Mouse (Mus musculus) intestine, postnatal 0 days (tissue): Measurements from ENCODE around the gene Ankfn1. TPM values are rescaled to one million over a fixed set of nuclear protein-coding genes. Genes with fewer than 3 reads are reported as not detected.

Source experiments
- ATAC-seq: fragments of 200-750 bp; cut with Nextera tagmentation; 2 replicates; pipeline ENCODE4 v1.8.0; 2017; ENCODE audit warnings: mild to moderate bottlenecking, moderate TSS enrichment, moderate library complexity
- H3K27ac ChIP-seq: fragments of 300-500 bp; sonication (generic); 2 replicates; pipeline ENCODE4 v1.5.1; 2014; ENCODE audit warnings: mild to moderate bottlenecking, low read depth, low read length, moderate library complexity
- H3K27me3 ChIP-seq: fragments of 300-500 bp; sonication (generic); replicated peaks from 2 replicates; pipeline ENCODE4 v1.6.1; 2014; ENCODE audit warnings: low read length, mixed read lengths; ENCODE audit not compliant: control insufficient read depth, insufficient read depth
- H3K36me3 ChIP-seq: fragments of 300-500 bp; sonication (generic); 2 replicates; pipeline ENCODE4 v1.6.1; 2014; ENCODE audit warnings: mild to moderate bottlenecking, moderate library complexity; ENCODE audit not compliant: control insufficient read depth, insufficient read depth
- H3K4me1 ChIP-seq: fragments of 300-500 bp; sonication (generic); replicated peaks from 2 replicates; pipeline ENCODE4 v1.6.1; 2014; ENCODE audit warnings: antibody characterized with exemption, low read length, mixed read lengths; ENCODE audit not compliant: control insufficient read depth, insufficient read depth
- H3K4me2 ChIP-seq: fragments of 300-500 bp; sonication (generic); replicated peaks from 2 replicates; pipeline ENCODE4 v1.6.1; 2014; ENCODE audit warnings: low read depth, mild to moderate bottlenecking, moderate library complexity
- H3K4me3 ChIP-seq: fragments of 300-500 bp; sonication (generic); 2 replicates; pipeline ENCODE4 v1.5.1; 2014; ENCODE audit warnings: low read depth, low read length
- H3K9ac ChIP-seq: fragments of 300-500 bp; sonication (generic); 2 replicates; pipeline ENCODE4 v1.6.1; 2014; ENCODE audit warnings: mild to moderate bottlenecking, low read depth, low read length
- H3K9me3 ChIP-seq: fragments of 300-500 bp; sonication (generic); 2 replicates; pipeline ENCODE4 v1.6.1; 2016; ENCODE audit warnings: mixed run types; ENCODE audit not compliant: control insufficient read depth
- CTCF ChIP-seq: sonication (generic); IDR thresholded peaks from 2 replicates; pipeline ENCODE4 v1.5.1; 2016; ENCODE audit warnings: low read depth, mild to moderate bottlenecking, control low read depth, antibody characterized with exemption, moderate library complexity
- WGBS: fragments of 180-500 bp; shearing (Covaris S2); extraction: QIAGEN DNeasy Blood & Tissue Kit; methylation state at CpG from one replicate; pipeline ENCODE4 v1.1.7; 2014; 5-methylcytosine and 5-hydroxymethylcytosine counted together
- polyA plus RNA-seq: library from polyadenylated mRNA; unstranded; fragments of >200 nt; fragmentation: Nextera tagmentation; extraction: Ambion mirVana; gene quantifications from 2 replicates; pipeline ENCODE4 v1.2.1, GENCODE M21; 2015

The Ankfn1 gene
- polyA plus RNA-seq, 1 experiment from 2014 or later, result not detected

GRCm38 (mm10) chr11:89574269-89574838 lies 203.1 kb downstream of the Ankfn1 start:
- Histone ChIP-seq H3K4me1 (no peaks in the 10 kb centered on the region), H3K4me3 (no peak overlapping the region), H3K9me3 (no peaks in the 10 kb centered on the region), H3K27ac (no peak overlapping the region), H3K36me3 (no peaks in the 10 kb centered on the region), H3K9ac (no peak overlapping the region), H3K27me3 (no peaks in the 10 kb centered on the region), H3K4me2 (no peak overlapping the region)
- 69% methylated on average over 11 of the region's 11 CpGs for whole genome bisulfite sequencing
- ATAC-seq, result no peak
- TF ChIP-seq CTCF, result no peak

GRCm38 (mm10) chr11:89569391-89570145 lies 207.9 kb downstream of the Ankfn1 start:
- Histone ChIP-seq H3K36me3 (no peaks in the 10 kb centered on the region), H3K4me3 (no peak overlapping the region), H3K27me3 (no peaks in the 10 kb centered on the region), H3K4me2 (no peak overlapping the region), H3K9ac (no peak overlapping the region), H3K4me1 (no peaks in the 10 kb centered on the region), H3K9me3 (no peaks in the 10 kb centered on the region), H3K27ac (no peak overlapping the region)
- no peak for ATAC-seq
- no peak for TF ChIP-seq CTCF
- 68% methylated on average over 11 of the region's 11 CpGs for WGBS

- WGBS, result 90% methylated on average over 4 of the region's 4 CpGs
- Histone ChIP-seq H3K4me2 (no peak overlapping the region), H3K9ac (no peak overlapping the region), H3K4me1 (no peaks in the 10 kb centered on the region), H3K27ac (no peak overlapping the region), H3K4me3 (no peak overlapping the region), H3K9me3 (no peaks in the 10 kb centered on the region), H3K27me3 (no peaks in the 10 kb centered on the region), H3K36me3 (no peaks in the 10 kb centered on the region)
- no peak for ATAC-seq
- no peak for TF ChIP-seq CTCF
Observed at GRCm38 (mm10) chr11:89568246-89568645, 209.2 kb downstream of the Ankfn1 start.

GRCm38 (mm10) chr11:89551441-89551840 lies 226.0 kb downstream of the Ankfn1 start:
- WGBS, result 83% methylated on average over 11 of the region's 11 CpGs
- TF ChIP-seq CTCF, result no peak
- no peak overlapping the region for H3K4me2 ChIP-seq
- H3K9ac ChIP-seq, result no peak overlapping the region
- H3K27ac ChIP-seq, result no peak overlapping the region
- no peaks in the 10 kb centered on the region for H3K4me1 ChIP-seq
- H3K27me3 ChIP-seq, result no peaks in the 10 kb centered on the region
- no peaks in the 10 kb centered on the region for H3K36me3 ChIP-seq
- no peaks in the 10 kb centered on the region for H3K9me3 ChIP-seq
- H3K4me3 ChIP-seq, result no peak overlapping the region
- ATAC-seq, result no peak

DNA sequence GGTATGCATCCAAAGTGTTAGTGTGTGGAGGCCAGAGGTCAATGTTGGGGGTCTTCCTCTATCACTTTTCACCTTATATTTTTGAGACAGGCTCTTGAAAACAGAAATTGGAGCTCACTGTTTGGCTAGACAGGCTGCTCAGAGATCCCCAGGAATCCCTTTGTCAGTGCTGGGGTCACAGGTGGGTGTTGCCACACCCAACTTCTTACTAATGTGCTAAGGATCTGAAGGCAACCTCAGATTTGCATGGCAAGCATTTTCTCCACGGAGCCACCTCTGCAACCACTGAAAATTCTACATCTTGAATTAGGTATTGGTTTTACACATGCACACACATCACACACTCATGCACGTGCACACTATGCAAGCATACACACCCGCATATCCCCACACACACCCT lies 226.5 kb downstream of the Ankfn1 start:
- H3K4me2 ChIP-seq, result no peak overlapping the region

DNA sequence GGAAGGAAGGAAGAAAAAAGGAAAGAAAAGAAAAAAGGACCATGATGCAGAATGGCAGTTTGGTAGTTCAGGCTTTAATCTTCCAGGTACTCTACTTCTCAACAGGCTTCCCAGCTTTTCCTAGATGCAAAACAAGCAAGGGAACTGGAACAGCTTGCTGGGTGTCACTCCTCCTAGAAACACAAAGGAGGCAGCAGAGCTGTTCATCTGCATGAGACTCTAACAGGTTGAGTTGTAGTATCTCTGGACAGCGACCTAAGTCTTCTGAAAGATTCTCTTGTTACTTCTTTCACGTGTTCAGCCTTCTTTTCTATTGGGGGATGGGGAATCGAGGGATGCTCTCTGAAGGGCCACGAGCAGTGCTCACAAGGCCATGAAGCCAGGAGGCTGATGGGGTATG lies 228.7 kb downstream of the Ankfn1 start:
- no peak for ATAC-seq
- no peak overlapping the region for H3K9ac ChIP-seq
- no peak overlapping the region for H3K4me3 ChIP-seq
- WGBS, result 54% methylated on average over 4 of the region's 4 CpGs
- no peaks in the 10 kb centered on the region for H3K27me3 ChIP-seq
- H3K9me3 ChIP-seq, result no peaks in the 10 kb centered on the region
- no peaks in the 10 kb centered on the region for H3K4me1 ChIP-seq
- no peak for TF ChIP-seq CTCF
- no peak overlapping the region for H3K27ac ChIP-seq
- no peaks in the 10 kb centered on the region for H3K36me3 ChIP-seq
- H3K4me2 ChIP-seq, result no peak overlapping the region

More for the DNA sequence above, 226.5 kb downstream of the Ankfn1 start:
- H3K4me1 ChIP-seq, result no peaks in the 10 kb centered on the region
- H3K9ac ChIP-seq, result no peak overlapping the region
- H3K27me3 ChIP-seq, result no peaks in the 10 kb centered on the region
- no peaks in the 10 kb centered on the region for H3K9me3 ChIP-seq
- ATAC-seq, result no peak
- H3K4me3 ChIP-seq, result no peak overlapping the region
- H3K27ac ChIP-seq, result no peak overlapping the region
- no peaks in the 10 kb centered on the region for H3K36me3 ChIP-seq
- TF ChIP-seq CTCF, result no peak
- WGBS, result 62% methylated on average over 3 of the region's 3 CpGs
